Mouse (Mus musculus): ENCODE data around the gene Dusp16.

DNA sequence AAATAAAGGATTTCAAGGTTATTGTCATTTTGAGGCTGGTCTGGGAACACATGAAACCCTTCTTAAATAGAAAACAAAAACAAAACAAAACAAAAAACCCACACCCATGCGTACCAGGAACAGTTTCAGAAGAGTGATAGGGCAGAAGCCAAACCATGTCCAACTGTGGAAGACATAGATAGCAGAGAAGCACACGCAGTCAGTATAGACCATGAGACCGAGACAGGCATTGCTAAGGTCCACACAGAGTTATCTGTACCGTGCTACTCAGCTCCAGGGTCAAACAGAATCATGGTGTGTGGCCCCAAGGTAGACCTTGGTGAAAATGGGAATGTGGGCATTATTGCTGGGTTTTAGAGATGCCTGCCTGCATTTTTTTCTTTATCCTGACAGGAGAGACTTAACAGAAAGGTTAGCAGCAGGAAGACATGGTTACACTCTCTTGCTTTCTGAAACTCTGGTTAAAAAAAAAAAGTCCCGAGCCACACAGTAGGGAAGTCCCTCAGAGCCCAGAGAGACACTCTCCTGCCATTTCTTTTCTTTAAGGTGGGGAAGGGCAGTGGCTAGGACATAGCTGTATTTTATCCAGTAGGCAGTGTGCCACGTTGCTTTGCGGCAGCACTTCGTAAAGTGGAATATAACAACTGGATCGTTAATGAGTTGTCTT, 42.3 kb upstream of the Dusp16 start:
- TF ChIP-seq POLR2A (IDR thresholded peaks at IDR 0.05; ENCODE audit: low read depth, low read length): no peak
- no peak for TF ChIP-seq CTCF (IDR thresholded peaks at IDR 0.05; ENCODE audit: extremely low read depth, insufficient read depth, insufficient read length, insufficient replicate concordance)

All from spleen, adult 2 months (tissue).